Mouse (Mus musculus) left cerebral cortex, adult 18-20 months (tissue): ENCODE measurements at regions not wholly inside any gene's neighbourhood (a gene's known extent, or its start where the extent isn't known, plus 50 kb on each side); places are given as distances from the start of the nearest gene placed in this dataset.

ENCODE experiments used
- DNase-seq, 2 experiments: peaks; one replicate each; pipeline ENCODE4 v3.0.0; 2021 to 2022; ENCODE audit warnings: low spot score in 2 of 2, mixed read lengths in 1 of 2

DNA sequence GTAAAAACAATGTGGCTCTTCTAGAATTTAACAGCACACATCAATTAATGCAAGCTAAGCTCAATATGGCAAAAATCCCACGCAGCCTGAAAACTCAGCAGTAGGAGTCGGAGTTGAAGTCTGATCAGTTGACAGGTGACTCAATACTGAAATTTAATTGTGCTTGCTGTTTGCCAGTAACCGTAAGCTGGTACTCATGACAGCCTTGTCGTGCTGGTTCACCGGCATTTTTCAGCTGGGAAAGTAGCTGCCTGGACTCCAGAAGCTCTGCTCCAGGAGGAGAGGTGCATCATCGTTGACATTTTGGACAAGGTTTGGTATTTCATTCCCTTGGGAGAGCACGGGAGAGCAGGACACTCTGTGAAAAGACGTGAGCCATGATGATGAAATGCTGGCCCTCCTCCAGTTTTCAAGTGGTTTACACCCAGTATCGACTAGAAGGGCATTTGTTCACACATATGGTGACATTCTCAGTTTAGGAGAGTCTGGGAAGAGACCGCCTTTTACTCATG, 372.1 kb upstream of the Actbl2 start:
- DNase-seq: peak; percentile 36 to 46

DNA sequence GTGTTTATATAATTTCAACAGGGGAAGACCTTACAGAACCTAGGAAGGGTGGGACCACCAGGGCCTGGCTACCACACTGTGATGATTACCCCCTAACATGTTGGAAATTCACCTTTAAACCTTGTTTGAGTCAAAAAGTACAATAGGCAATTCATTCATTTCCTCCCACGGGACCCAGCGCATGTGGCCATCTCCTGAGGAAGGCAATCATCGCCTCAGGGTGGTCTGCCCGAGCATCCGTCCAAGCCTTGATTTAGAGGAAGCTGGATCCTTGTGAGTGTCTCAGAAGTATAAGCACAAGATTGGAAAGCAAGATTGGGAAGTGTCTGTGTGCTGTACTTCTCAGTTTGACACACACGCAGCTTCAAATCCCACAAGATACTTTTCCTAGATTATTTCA, 360.9 kb upstream of the Actbl2 start:
- DNase-seq: no peak

DNA sequence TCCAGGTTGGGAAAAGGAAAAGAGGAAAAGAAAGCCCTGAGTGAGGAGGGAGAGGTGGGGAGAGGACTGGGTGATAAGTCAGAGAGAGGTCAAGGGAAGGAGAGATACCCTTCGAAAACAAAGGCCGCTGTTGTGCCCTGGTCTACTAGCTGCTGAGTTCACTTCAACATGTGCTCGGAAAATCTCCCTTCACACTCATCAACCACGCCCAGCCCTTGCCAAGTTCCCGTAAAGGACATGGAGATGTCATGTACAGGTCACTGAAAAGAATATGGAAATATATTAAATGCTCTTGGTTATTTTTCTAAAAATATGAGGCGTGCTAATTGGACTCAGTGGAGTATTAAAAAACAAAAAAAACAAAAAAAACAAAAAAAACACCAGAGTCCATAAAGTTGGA, 359.5 kb upstream of the Actbl2 start:
- no peak for DNase-seq

DNA sequence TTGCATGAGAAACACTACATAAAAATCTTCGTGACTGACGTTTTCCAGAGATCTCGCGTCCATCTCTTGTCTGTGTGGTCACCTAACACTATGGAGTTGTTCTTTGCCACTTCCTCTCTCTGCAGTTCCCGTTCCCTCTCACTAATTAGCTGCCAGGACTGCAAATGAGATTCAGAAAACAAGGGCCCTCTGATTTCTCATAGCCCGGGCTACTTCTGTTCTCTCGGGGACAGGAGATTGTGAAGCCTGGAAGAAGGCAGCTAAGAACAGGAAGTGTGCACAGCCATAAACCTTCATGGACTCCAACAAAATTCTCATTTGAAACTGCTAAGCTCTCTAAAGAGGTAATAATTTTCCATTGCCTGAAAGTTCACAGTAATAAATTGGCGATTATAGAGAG, 358.9 kb upstream of the Actbl2 start:
- no peak for DNase-seq

DNA sequence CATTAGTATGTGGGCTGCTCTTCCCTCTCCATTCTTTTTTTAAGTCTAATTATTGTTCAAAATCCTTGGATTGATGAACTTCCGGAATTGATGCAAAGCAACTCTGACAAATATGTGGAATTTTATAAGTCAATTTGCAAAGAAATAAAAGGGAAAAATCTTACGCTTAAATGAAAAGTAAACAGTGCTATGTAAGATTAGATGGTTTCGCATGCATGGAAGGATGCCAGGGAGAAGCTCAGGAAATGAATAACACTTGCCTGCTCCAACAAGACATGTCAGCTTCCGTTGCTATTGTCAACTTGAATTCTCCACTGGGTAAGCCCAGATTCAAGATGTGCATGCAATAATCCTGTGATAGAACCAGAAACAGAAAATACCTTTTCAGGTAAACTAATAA, 357.2 kb upstream of the Actbl2 start:
- DNase-seq: no peak

DNA sequence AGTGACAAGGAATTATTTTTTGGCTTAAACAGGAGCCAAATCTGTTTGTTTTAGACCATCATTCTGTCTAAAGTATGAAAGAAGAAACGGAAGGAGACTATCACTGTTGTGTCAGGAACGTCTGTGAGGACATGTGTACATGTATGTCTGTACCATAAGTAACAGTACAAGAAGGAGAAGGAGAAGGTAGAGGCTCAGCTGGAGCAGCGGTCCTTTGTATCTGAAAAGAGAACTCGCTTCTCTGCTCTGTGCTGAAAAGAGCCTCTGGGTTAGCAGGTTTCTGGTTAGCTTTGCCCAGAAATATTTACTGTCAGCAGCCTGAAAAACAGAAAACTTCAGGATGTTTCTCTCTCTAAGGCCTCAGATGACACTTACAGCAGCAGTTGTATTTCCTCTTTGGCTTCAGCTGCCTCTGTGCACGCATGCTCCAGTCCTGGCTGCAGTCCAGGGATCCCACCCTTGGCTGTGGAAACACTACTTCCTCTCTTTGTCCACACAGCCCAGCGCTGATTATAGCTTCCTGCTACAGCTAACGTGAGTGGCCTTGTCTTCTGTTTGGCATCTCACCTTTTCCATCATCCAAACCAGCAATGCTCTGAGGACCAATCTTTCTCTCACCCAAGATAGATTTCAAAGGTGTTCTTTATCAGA, 351.7 kb upstream of the Actbl2 start:
- DNase-seq: peak in 1 of 2 experiments; percentile 19

DNA sequence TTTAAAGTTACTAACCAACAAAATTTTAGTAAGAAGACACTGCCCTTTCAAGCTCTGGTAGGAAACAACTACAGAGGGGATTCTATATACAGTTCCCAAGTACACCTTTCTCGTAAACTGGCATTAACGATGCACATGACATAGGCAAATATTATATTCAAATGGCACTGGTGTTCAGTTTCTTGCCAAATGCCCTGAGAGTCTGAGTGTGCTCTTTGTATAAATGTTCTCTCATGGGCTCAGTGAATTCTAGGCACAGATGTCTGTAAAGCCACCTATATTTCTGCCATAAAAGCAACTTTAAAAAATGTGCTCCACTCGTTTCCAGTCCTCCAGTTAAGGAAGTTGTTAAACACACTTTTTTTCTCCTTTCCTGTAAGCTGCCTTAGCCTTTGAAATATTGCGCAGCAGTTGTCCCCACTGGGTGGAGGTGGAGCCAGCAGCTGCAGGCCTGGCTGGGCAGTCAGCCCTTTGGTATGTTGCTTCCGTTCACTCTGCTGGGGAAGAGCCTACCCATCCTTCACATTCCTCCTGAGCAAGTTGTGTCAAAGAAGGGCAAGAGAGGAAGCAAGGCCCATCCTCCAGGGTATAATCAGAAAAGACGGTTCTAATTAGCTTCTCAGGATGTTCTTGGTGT, 347.4 kb upstream of the Actbl2 start:
- DNase-seq: no peak

DNA sequence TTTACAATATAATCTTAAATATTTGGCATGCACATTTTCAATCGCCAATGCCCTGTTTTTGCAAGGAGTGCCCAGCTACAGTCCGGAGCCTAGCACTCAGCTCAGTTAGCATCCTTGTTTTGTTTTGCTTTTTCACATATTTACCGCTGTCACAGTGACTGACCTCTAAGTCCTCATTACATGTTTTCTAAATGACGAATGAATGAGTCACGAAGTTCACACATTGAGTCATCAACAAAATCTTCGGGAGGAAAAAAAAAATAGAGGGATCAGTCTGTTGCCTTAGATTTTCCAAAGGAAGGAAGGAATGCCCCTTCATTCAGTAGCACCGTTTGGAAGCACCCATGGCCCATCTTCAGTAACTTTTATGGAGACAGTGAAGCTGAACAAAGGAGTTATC, 342.9 kb upstream of the Actbl2 start:
- DNase-seq: no peak

DNA sequence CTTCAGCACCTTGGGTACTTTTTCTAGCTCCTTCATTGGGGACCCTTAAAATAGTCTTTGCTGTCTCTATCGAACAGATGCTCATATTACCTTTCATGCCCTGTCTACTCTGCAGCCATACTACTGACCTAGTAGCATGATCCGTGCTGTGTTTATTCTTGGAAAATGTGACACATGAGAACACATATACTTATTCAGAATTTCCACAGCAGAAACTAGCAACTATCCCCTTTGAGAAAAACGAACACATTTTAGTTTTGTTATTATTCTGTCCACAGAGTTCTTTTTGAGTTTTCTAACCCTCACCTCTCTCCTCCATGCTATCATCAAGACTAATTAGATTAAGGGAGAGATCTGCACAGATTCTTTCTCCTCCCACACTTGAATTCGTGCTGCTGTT, 341.6 kb upstream of the Actbl2 start:
- no peak for DNase-seq

DNA sequence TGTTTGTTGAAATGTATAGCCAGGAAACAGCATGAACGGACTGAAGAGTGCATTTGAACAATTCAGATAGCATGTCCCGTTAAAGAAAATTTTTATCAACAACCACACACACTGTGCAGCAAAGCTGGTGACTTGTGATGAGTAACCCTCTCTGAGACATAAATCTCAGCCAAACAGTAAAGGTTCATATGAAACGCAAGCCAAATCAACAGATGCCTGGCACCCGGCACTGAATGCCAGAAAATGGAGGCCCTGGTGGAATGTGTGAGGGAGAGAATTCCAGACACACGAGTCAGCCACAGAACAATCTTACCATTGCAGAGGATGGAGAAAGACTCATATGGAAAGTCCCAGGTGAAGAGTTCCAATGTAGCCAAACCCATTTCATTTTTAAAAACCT, 341.1 kb upstream of the Actbl2 start:
- DNase-seq: peak; percentile 52 to 61

DNA sequence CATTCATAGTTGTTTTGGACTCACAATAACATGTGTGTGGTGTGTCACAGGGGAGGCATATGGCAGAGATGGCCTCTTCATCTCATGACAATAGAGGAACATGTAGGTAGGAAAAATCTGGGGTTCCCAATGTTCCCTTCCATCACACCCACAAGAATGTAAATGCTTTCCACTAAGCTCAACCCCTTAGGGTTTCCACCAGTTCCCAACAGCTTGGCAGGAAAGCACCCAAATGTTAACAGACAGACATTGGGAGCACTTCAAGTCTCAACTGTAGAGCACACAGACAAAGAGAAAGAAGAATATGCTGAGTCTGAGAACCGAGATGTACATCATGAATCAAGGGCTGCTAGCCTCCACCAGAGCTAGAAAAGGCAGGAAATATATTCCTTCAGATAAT, 339.7 kb upstream of the Actbl2 start:
- DNase-seq: no peak

DNA sequence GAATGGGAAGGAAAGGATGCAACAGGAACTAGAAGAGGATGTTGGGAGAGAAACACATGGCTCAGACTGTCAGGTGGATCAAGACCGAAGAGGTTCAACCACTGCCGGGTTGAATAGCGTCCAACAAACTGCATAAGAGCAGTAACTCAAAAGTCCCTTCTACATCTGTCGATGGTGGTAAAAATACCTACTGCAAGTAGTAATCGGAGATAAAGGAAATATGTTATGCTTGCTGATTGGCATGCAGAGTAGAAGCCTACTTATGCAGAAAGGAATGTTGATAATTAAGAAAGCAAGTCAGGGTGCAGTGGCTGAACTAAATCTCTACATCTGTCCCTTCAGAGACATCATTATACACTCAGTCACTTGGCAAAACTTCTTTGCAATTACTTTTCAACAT, 330.9 kb upstream of the Actbl2 start:
- DNase-seq: no peak

DNA sequence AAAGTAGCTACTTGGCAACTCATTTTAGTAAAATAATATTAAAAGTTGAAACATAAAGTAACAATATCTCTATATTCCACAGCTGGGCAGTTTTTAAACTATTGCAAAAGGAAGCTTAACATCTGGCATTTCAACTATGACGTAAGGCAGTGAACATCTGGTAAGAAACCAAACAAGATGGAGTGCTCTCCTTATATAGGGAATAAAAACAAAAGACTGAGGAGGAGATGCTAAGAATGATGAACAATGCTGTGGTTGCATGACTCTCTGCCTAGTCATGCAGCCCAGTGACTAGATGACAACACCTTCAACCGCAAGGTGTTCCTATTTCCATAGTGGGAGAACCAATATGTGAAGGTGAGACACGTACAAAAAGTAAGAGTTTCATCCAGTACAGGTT, 329.9 kb upstream of the Actbl2 start:
- DNase-seq: no peak

DNA sequence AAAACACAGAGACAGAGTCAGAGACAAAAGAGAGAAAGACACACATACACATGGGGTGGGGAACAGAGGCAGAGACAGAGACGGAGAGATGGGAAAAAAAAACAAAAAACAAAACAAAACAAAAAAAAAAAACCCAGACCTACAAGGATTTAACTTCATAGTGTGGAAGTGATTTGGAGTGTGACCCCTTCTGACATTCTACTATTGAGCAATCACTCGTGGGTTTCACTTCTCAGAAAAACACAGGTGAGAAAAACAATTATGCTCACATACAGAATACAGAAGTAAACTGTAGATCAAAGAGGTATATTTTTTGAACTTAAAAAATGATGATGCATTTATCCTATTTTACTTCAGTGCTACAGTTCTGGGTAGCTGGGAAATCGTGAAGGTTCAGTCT, 326.7 kb upstream of the Actbl2 start:
- DNase-seq: no peak

DNA sequence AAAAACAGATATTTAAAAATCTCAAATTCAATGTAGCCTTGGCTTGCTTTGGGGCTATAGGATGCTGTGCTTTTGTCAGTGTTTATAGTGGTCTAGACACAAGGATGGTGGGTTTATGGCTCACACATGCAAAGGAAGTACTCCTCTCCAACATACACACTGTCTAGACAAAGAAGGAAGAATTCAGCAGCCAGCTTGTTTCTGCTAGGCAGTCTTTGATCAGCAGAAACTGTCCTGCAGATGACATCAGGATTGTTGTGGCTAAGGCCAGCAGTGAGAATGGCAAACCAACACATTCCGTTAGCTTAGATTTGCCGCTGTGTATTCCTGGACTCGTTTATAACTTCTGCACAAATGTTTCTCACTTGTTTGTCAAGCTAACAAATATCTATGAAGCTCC, 325.9 kb upstream of the Actbl2 start:
- no peak for DNase-seq

DNA sequence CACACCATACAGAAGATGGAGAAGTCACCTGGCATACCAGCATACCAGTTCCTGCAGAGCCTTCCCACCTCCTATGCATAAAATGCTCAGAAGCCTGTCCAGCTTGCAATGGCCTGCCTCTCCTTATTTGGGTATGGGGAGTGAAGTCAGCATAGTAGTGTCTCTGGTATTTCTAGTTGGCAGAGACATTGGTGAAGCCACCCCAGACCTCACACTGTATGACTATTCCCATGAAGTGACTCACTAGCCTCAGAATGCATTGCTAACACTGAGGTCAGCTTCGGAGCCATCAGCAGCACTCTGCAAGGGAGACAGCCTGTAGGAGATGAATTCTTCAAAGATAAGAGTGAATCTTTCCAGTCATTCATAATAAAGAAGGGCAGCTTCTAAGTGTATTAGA, 325.2 kb upstream of the Actbl2 start:
- no peak for DNase-seq

DNA sequence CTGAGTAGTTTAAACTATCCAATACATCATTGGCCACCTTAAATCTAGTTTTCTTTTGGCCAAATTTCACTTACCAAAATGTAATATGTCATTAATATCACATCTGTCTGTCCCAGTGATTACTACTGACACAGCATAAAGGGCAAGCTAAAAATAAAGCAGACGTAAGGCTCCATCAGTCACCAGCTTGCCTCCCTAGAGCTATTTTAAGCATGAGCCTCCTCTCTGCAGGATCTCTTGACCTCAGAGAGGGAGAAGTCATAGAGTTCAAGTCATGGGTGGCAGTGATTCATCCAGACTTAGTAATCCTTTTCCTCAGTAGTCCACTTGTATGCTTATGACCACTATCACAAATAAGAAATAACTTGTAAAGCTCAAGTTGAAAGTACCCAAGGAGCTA, 313.2 kb upstream of the Actbl2 start:
- no peak for DNase-seq

DNA sequence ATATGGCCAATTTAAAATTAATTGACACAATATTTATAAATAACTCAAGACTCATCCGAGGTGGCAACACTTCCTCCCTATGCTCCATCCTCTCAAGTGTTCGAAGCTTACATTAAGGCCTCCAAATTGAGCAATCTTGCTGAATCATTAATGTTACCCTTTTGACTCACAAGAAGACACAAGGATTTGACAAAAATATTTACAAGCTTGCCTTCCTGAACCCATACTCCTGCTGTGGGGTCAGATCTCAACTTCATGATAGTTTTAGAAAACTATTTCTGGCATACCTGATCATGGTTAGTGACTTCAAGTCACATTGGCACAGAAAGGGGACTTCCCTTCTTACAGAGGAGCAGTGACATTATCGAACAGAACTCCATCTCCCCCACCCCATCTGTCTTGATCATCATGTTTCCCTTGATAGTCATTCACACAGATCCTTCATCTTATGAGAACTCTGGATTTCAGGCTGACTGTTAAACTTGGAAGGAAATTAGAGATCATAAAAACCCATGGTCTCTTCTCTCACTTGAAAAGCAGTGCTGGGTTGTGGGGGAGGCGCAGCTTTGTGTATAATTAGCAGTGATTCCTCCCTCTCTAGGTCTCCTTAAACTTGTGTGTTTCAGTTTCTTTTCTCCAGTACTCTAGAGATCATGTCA, 311.7 kb upstream of the Actbl2 start:
- no peak for DNase-seq

DNA sequence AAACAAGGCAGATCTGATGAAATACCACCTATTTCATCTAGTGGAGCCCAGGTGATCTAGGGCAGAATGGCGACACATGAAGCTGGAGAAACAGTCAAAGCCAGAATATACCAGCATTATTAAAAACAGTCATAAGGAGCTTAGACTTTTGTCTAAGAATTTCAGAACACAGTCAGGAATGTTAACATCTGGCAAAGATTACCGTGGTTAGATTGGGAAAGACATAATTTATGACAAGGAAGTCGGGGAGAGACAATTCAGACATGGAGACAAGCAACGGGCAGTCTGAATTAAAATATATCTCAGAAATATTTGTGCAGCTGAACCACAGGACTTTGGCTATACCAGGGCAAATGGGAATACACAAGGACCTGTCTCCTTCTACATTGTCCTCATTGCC, 310.8 kb upstream of the Actbl2 start:
- DNase-seq: no peak

DNA sequence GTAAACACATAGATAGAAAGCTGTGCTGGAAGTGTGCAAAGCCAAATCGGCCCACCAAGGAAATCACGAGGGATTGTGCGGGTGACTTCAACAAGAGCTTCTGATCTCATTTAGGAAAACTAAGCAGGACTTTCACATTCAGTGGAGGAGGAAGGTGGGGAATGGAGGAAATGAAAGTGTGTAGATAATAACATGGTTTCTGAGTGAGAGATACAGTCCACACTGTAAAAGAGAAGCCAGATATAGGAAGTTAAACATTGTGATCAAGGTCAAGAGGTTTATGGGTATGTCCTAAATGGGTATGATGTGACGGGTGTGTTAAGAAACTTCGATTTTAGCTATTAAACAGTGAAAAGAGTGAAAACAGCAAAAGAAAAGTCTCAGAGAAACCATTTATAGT, 310.1 kb upstream of the Actbl2 start:
- no peak for DNase-seq

DNA sequence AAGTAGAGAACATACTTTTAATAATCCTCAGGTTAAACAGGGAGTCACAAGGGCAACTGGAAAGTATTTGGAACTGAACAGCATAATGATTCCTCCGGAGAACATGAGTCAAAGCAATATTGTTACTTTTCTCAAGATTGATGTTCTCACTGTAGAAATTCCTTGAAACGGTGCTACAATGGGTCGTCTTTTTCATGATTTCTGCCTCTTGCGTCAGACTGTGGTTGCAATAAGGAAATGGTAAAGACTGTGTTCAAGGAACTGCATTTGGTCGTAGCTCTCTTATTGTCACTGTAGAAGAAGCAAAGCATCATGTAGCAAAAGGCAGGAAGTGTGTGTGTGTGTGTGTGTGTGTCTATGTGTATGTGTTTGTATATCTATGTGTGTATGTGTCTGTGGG, 294.6 kb upstream of the Actbl2 start:
- DNase-seq: no peak

DNA sequence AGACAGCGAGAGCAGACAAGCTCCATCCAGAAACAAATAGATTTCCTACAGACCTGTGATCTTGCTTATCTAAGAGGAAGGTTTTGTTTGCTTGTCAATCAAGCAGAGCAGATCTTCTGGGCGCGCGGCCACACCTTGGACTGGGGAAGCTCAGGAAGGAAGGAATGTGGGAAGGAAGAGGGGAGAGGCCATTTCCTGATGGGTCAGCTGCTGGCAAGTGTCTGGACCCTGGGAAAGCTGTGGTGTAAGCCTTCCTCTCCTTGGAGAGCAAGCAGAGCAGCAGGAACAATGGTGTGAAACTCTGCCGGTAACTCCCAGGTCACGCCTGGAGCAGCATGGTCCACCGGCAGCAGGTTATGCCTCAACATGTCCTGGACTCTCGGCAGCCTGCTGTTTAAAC, 287.7 kb upstream of the Actbl2 start:
- no peak for DNase-seq
